In the genomic region with DNA sequence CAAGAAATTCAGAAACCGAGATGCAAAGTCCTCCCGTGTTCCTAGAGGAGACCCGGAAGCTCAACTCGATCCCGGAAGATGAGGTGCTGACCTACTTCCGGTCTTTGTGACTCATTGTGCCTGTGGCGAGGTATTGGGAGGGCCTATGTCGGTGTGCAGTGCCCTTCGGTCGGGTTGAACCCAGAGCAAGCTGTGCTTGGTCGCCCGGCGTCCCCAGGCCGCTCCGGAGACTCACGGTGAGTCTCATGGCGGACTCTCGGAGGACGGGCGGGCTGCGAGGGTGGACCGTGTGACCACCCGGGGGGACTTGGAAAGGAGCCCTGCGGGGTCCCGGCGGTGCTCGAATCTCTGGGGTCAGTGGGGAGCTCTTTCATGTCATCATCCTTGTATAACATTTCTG, we compare ENCODE assay signal across 8 mouse cellular contexts. TPM values are rescaled to one million over a fixed set of nuclear protein-coding genes. Genes with fewer than 3 reads are reported as not detected.
DNase-seq lines count a peak whose midpoint lies in the region; ATAC-seq and TF ChIP-seq lines count a peak whose summit lies in the region.

TSS of gene Zkscan1 (plus strand) at position 89 of the 400 bp plus-strand sequence.

- POLR2A ChIA-PET in Patski (lab: Charles Lee), result interaction anchor here (0.5 to 1.1 kb wide), 2 partner anchors 50 to 374 kb away, joined by 3 read pairs; no protein-coding TSS in a partner anchor

- in situ Hi-C loops in Patski (cut with MboI; ENCODE audit: low pct_unique_long_range_greater_than_20kb), result loop anchor here (5.0 kb wide), 1 partner anchor 52 kb away; no protein-coding TSS in a partner anchor

- CTCF ChIA-PET in Patski (lab: Charles Lee), result interaction anchor here (1.2 kb wide), 1 partner anchor 109 kb away, joined by 3 read pairs; the partner anchor contains the start of gene Mblac1

- peak; percentile 74 for ATAC-seq in Patski
- peak; percentile 95 for ATAC-seq in hindbrain, embryonic 13.5 days (ENCODE audit: low FRiP score)

- peaks cover 13% of the 10 kb centered on the region; the same call in 1 of the 2 replicates for H3K36me3 ChIP-seq in hindbrain, embryonic 13.5 days

- peak within 1 kb of the TSS; percentile 92 for H3K4me3 ChIP-seq in hindbrain, embryonic 13.5 days

- peaks cover 36% of the 10 kb centered on the region for H3K4me1 ChIP-seq in hindbrain, embryonic 13.5 days (replicated peaks)

- peak; percentile 64 for DNase-seq in Patski (ENCODE audit: low read depth, low spot score)
- DNase-seq in cerebellum, postnatal 14 days, result peak; percentile 80 to 85
- peak; percentile 55 to 62 for DNase-seq in frontal cortex, postnatal 14 days (ENCODE audit: low spot score in 2 of 2)
- DNase-seq in layer of hippocampus, postnatal 25 days (ENCODE audit: extremely low spot score in 1 of 2, low spot score in 1 of 2), result peak; percentile 59 to 63
- DNase-seq in lung, postnatal 25 days (ENCODE audit: low spot score), result peak; percentile 91
- peak; percentile 87 for DNase-seq in retina, embryonic 14.5 days (ENCODE audit: low spot score)
- peak; percentile 70 for DNase-seq in thymus, postnatal 4 days

- H3K4me2 ChIP-seq in hindbrain, embryonic 13.5 days, result peak within 1 kb of the TSS; percentile 80

- peak within 1 kb of the TSS; percentile 97 for H3K9ac ChIP-seq in hindbrain, embryonic 13.5 days

- H3K27ac ChIP-seq in hindbrain, embryonic 13.5 days, result peak within 1 kb of the TSS; percentile 95

- WGBS in hindbrain, embryonic 13.5 days, result under 1% methylated on average over 27 of the region's 27 CpGs

- no peaks in the 10 kb centered on the region for H3K27me3 ChIP-seq in Patski
- no peaks in the 10 kb centered on the region for H3K27me3 ChIP-seq in hindbrain, embryonic 13.5 days

- H3K9me3 ChIP-seq in hindbrain, embryonic 13.5 days, result no peaks in the 10 kb centered on the region

- TF ChIP-seq CTCF in Patski (IDR thresholded peaks at IDR 0.05), result no peak

RNA-seq across cellular contexts. Expression of gene Zkscan1, which starts in this region (rescaled TPM):
- 32.9 TPM for polyA plus RNA-seq in Patski (2021)
- polyA plus RNA-seq in hindbrain, embryonic 13.5 days (2015; fragmentation: Nextera tagmentation; extraction: Ambion mirVana), result 27.1 and 27.2 TPM in 2 replicates
- 10 to 100 TPM; 40.4 to 43.3 TPM for total RNA-seq in layer of hippocampus, postnatal 25 days (2021)

Comparison
In these comparisons a context has a peak if more than half of its experiments do, and no peak if none do; other contexts are left out.
1. Peak in every context shown above with its lines: DNase-seq, ATAC-seq, H3K4me3 ChIP-seq and H3K27ac ChIP-seq.